Comparison of ENCODE assay signal across 8 mouse cellular contexts in the genomic region with DNA sequence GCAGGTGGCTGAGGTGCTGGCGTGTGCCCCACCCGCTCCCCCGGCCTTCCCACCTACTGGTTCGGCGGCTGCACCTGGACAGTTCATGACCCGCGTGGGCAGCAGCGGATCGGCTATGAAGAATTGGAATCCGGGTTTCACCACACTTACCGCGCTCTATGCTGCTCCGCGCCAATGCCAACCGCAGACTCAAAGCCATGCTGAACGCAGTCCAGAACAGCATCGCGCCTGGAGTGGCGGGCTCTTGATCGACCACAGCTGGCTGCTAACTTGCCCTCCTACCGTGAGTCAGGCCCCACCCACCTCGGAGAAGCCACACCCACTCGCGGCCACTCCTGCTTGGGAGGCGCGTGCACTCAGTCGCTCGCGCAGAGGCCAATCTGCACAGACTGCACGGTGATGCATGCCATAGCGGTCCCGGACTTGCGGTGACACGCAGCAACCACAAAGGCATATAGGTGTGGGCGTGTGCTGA. TPM values are rescaled to one million over a fixed set of nuclear protein-coding genes. Genes with fewer than 3 reads are reported as not detected.
DNase-seq lines count a peak whose midpoint lies in the region; ATAC-seq lines count a peak whose summit lies in the region.

Gene Vwa1 (minus strand): TSS at position 419 of the 475 bp plus-strand sequence.

- ATAC-seq in forebrain, embryonic 11.5 days (replicated peaks; ENCODE audit: low FRiP score) = peak; percentile 40; the same call in 1 of the 2 replicates
- ATAC-seq in heart, embryonic 15.5 days (replicated peaks; ENCODE audit: insufficient number of reproducible peaks, insufficient read depth, low FRiP score, low read depth) = peak; percentile 70
- peak; percentile 53 for ATAC-seq in liver, embryonic 15.5 days (ENCODE audit: insufficient read depth)
- ATAC-seq in neural tube, embryonic 13.5 days (ENCODE audit: low read depth) = peak; percentile 72

- H3K27ac ChIP-seq in forebrain, embryonic 11.5 days (ENCODE audit: low read depth, low read length) = no peak within 1 kb of the TSS
- H3K27ac ChIP-seq in heart, embryonic 15.5 days = peak within 1 kb of the TSS; percentile 65
- no peak within 1 kb of the TSS for H3K27ac ChIP-seq in liver, embryonic 15.5 days (replicated peaks)
- H3K27ac ChIP-seq in neural tube, embryonic 13.5 days (replicated peaks) = peak within 1 kb of the TSS; percentile 75

- peak within 1 kb of the TSS; percentile 67 for H3K4me2 ChIP-seq in forebrain, embryonic 11.5 days (ENCODE audit: low read depth, low read length, severe bottlenecking)
- peak within 1 kb of the TSS; percentile 81 for H3K4me2 ChIP-seq in heart, embryonic 15.5 days
- H3K4me2 ChIP-seq in liver, embryonic 15.5 days = peak within 1 kb of the TSS; percentile 70
- H3K4me2 ChIP-seq in neural tube, embryonic 13.5 days = peak within 1 kb of the TSS; percentile 66

- no peaks in the 10 kb centered on the region for H3K9me3 ChIP-seq in forebrain, embryonic 11.5 days (ENCODE audit: control insufficient read depth, low read length)
- no peaks in the 10 kb centered on the region for H3K9me3 ChIP-seq in heart, embryonic 15.5 days (replicated peaks)
- no peaks in the 10 kb centered on the region for H3K9me3 ChIP-seq in liver, embryonic 15.5 days (replicated peaks)
- H3K9me3 ChIP-seq in neural tube, embryonic 13.5 days = no peaks in the 10 kb centered on the region

- under 1% methylated on average over 35 of the region's 35 CpGs for WGBS in forebrain, embryonic 11.5 days
- under 1% methylated on average over 35 of the region's 35 CpGs for WGBS in heart, embryonic 15.5 days
- 2% methylated on average over 35 of the region's 35 CpGs for WGBS in liver, embryonic 15.5 days (ENCODE audit: insufficient replicate concordance)
- 2% methylated on average over 35 of the region's 35 CpGs for WGBS in neural tube, embryonic 13.5 days

- peaks cover 9% of the 10 kb centered on the region for H3K27me3 ChIP-seq in forebrain, embryonic 11.5 days (ENCODE audit: control insufficient read depth, insufficient read depth, low read length)
- H3K27me3 ChIP-seq in heart, embryonic 15.5 days = peaks cover 33% of the 10 kb centered on the region
- H3K27me3 ChIP-seq in liver, embryonic 15.5 days = peaks cover 70% of the 10 kb centered on the region
- H3K27me3 ChIP-seq in neural tube, embryonic 13.5 days = peaks cover 35% of the 10 kb centered on the region

- DNase-seq in CD8-positive naive resting alpha-beta T cell, adult 2 months (ENCODE audit: low read depth in 2 of 2, low spot score in 2 of 2) = peak; percentile 58 to 75
- peak; percentile 73 for DNase-seq in c-Kit-positive CD71-positive TER-119-negative erythroid progenitor cells, embryonic 14.5 days (ENCODE audit: low read depth)
- peak; percentile 90 for DNase-seq in forebrain, embryonic 11.5 days (ENCODE audit: low spot score)
- DNase-seq in kidney, postnatal 14 days = peak; percentile 94
- peak; percentile 98 for DNase-seq in testis, postnatal 10 days (ENCODE audit: low spot score)

- H3K4me3 ChIP-seq in forebrain, embryonic 11.5 days (ENCODE audit: low read depth, low read length) = peak within 1 kb of the TSS; percentile 24
- peak within 1 kb of the TSS; percentile 47 for H3K4me3 ChIP-seq in heart, embryonic 15.5 days
- H3K4me3 ChIP-seq in liver, embryonic 15.5 days (replicated peaks) = peak within 1 kb of the TSS; percentile 37
- H3K4me3 ChIP-seq in neural tube, embryonic 13.5 days = peak within 1 kb of the TSS; percentile 42

- H3K9ac ChIP-seq in forebrain, embryonic 11.5 days (ENCODE audit: low read length) = peak within 1 kb of the TSS; percentile 42
- H3K9ac ChIP-seq in heart, embryonic 15.5 days = peak within 1 kb of the TSS; percentile 41
- H3K9ac ChIP-seq in liver, embryonic 15.5 days = 0 out of 2 replicates have a peak within 1 kb of the TSS, but pooled peaks have one; percentile 15
- H3K9ac ChIP-seq in neural tube, embryonic 13.5 days = peak within 1 kb of the TSS; percentile 69

- H3K4me1 ChIP-seq in forebrain, embryonic 11.5 days (replicated peaks; ENCODE audit: control insufficient read depth, insufficient read depth, low read length) = peaks cover 11% of the 10 kb centered on the region; the same call in 1 of the 2 replicates
- peaks cover 58% of the 10 kb centered on the region for H3K4me1 ChIP-seq in heart, embryonic 15.5 days (replicated peaks)
- peaks cover 38% of the 10 kb centered on the region for H3K4me1 ChIP-seq in liver, embryonic 15.5 days (replicated peaks)
- H3K4me1 ChIP-seq in neural tube, embryonic 13.5 days (replicated peaks) = peaks cover 42% of the 10 kb centered on the region

- no peaks in the 10 kb centered on the region for H3K36me3 ChIP-seq in forebrain, embryonic 11.5 days (ENCODE audit: control insufficient read depth, insufficient read depth, low read length)
- no peaks in the 10 kb centered on the region for H3K36me3 ChIP-seq in heart, embryonic 15.5 days
- H3K36me3 ChIP-seq in liver, embryonic 15.5 days (replicated peaks) = no peaks in the 10 kb centered on the region
- no peaks in the 10 kb centered on the region for H3K36me3 ChIP-seq in neural tube, embryonic 13.5 days

RNA-seq across cellular contexts. Expression of gene Vwa1, which starts in this region (rescaled TPM):
- 10.0 and 10.6 TPM in 2 replicates for polyA plus RNA-seq in forebrain, embryonic 11.5 days (2014; fragmentation: Nextera tagmentation; extraction: Ambion mirVana)
- 5.9 and 7.8 TPM in 2 replicates for polyA plus RNA-seq in heart, embryonic 15.5 days (2015; fragmentation: Nextera tagmentation; extraction: Ambion mirVana)
- 0.33 and 0.54 TPM in 2 replicates for polyA plus RNA-seq in liver, embryonic 15.5 days (2015; fragmentation: Nextera tagmentation; extraction: Ambion mirVana)
- 23.0 and 23.4 TPM in 2 replicates for polyA plus RNA-seq in neural tube, embryonic 13.5 days (2015; fragmentation: Nextera tagmentation; extraction: Ambion mirVana)

Comparison
In these comparisons a context has a peak if more than half of its experiments do, and no peak if none do; other contexts are left out.
1. Peak in ATAC-seq, H3K4me3 ChIP-seq, H3K9ac ChIP-seq and H3K4me2 ChIP-seq in liver, embryonic 15.5 days; RNA of the gene not detected or under 1 TPM.
2. H3K27ac ChIP-seq: peak in heart, embryonic 15.5 days (single experiment) and neural tube, embryonic 13.5 days (single experiment); none in forebrain, embryonic 11.5 days (single experiment) and liver, embryonic 15.5 days (single experiment).
3. H3K9ac ChIP-seq: peak in every context shown above with its lines; median percentile 69 in neural tube, embryonic 13.5 days; 42 in forebrain, embryonic 11.5 days; 41 in heart, embryonic 15.5 days; 15 in liver, embryonic 15.5 days.
4. Peak in every context shown above with its lines, with median percentiles within 50 percentile points of each other: DNase-seq, ATAC-seq, H3K4me2 ChIP-seq and H3K4me3 ChIP-seq.